Mouse (Mus musculus): ENCODE results near the gene Atp13a3. TPM values are rescaled to one million over a fixed set of nuclear protein-coding genes. Genes with fewer than 3 reads are reported as not detected.

Atp13a3 gene
- total RNA-seq, 2 experiments from 2014 or later: 68.2 to 72.4 TPM

GRCm38 (mm10) chr16:30433148-30433547 lies 27.4 kb upstream of the Atp13a3 start:
- no peak for TF ChIP-seq CTCF (conservative IDR thresholded peaks at IDR 0.05)
- H3K4me3 ChIP-seq: no peak overlapping the region
- DNase-seq (ENCODE audit: low spot score in 2 of 2): no peak
- no peak overlapping the region for H3K27ac ChIP-seq

- no peak overlapping the region for H3K4me3 ChIP-seq
- no peak for TF ChIP-seq CTCF (conservative IDR thresholded peaks at IDR 0.05)
- no peak overlapping the region for H3K27ac ChIP-seq
- no peak for DNase-seq (ENCODE audit: low spot score in 2 of 2)
Measured at GRCm38 (mm10) chr16:30432111-30432510, 26.3 kb upstream of the Atp13a3 start.

GRCm38 (mm10) chr16:30430512-30431088 lies 24.8 kb upstream of the Atp13a3 start:
- DNase-seq (ENCODE audit: low spot score in 2 of 2): no peak
- no peak overlapping the region for H3K4me3 ChIP-seq
- TF ChIP-seq CTCF (conservative IDR thresholded peaks at IDR 0.05): no peak
- no peak overlapping the region for H3K27ac ChIP-seq

- no peak for TF ChIP-seq CTCF (conservative IDR thresholded peaks at IDR 0.05)
Measured at GRCm38 (mm10) chr16:30428753-30429260, 23.0 kb upstream of the Atp13a3 start.

GRCm38 (mm10) chr16:30427466-30427865 lies 21.7 kb upstream of the Atp13a3 start:
- no peak for TF ChIP-seq CTCF (conservative IDR thresholded peaks at IDR 0.05)
- DNase-seq (ENCODE audit: low spot score in 2 of 2): no peak
- no peak overlapping the region for H3K4me3 ChIP-seq

More at GRCm38 (mm10) chr16:30428753-30429260, 23.0 kb upstream of the Atp13a3 start:
- Histone ChIP-seq H3K27ac (no peak overlapping the region), H3K4me3 (no peak overlapping the region)
- no peak for DNase-seq (ENCODE audit: low spot score in 2 of 2)

GRCm38 (mm10) chr16:30427003-30427402 lies 21.2 kb upstream of the Atp13a3 start:
- no peak overlapping the region for H3K4me3 ChIP-seq
- no peak overlapping the region for H3K27ac ChIP-seq
- no peak for DNase-seq (ENCODE audit: low spot score in 2 of 2)
- no peak for TF ChIP-seq CTCF (conservative IDR thresholded peaks at IDR 0.05)

More at GRCm38 (mm10) chr16:30427466-30427865, 21.7 kb upstream of the Atp13a3 start:
- no peak overlapping the region for H3K27ac ChIP-seq

GRCm38 (mm10) chr16:30425980-30426379 lies 20.2 kb upstream of the Atp13a3 start:
- no peak for DNase-seq (ENCODE audit: low spot score in 2 of 2)
- TF ChIP-seq CTCF (conservative IDR thresholded peaks at IDR 0.05): no peak
- H3K27ac ChIP-seq: no peak overlapping the region
- no peak overlapping the region for H3K4me3 ChIP-seq

- no peak overlapping the region for H3K27ac ChIP-seq
- no peak for TF ChIP-seq CTCF (conservative IDR thresholded peaks at IDR 0.05)
- DNase-seq (ENCODE audit: low spot score in 2 of 2): no peak
- no peak overlapping the region for H3K4me3 ChIP-seq
Measured at GRCm38 (mm10) chr16:30424053-30424452, 18.3 kb upstream of the Atp13a3 start.

GRCm38 (mm10) chr16:30416707-30417106 lies 10.9 kb upstream of the Atp13a3 start:
- H3K27ac ChIP-seq: no peak overlapping the region
- H3K4me3 ChIP-seq: no peak overlapping the region
- no peak for TF ChIP-seq CTCF (conservative IDR thresholded peaks at IDR 0.05)
- no peak for DNase-seq (ENCODE audit: low spot score in 2 of 2)

GRCm38 (mm10) chr16:30416284-30416683 lies 10.5 kb upstream of the Atp13a3 start:
- TF ChIP-seq CTCF (conservative IDR thresholded peaks at IDR 0.05): no peak
- Histone ChIP-seq H3K4me3 (no peak overlapping the region), H3K27ac (no peak overlapping the region)
- DNase-seq (ENCODE audit: low spot score in 2 of 2): peak in 1 of 2 experiments; percentile 19

GRCm38 (mm10) chr16:30412680-30413079 lies 6.9 kb upstream of the Atp13a3 start:
- Histone ChIP-seq H3K27ac (no peak overlapping the region), H3K4me3 (no peak overlapping the region)
- no peak for TF ChIP-seq CTCF (conservative IDR thresholded peaks at IDR 0.05)
- DNase-seq (ENCODE audit: low spot score in 2 of 2): no peak

GRCm38 (mm10) chr16:30410914-30411313 lies 5.1 kb upstream of the Atp13a3 start:
- no peak for DNase-seq (ENCODE audit: low spot score in 2 of 2)
- Histone ChIP-seq H3K4me3 (no peak overlapping the region), H3K27ac (no peak overlapping the region)
- TF ChIP-seq CTCF (conservative IDR thresholded peaks at IDR 0.05): no peak

GRCm38 (mm10) chr16:30407513-30407912 lies 1.7 kb upstream of the Atp13a3 start:
- no peak for DNase-seq (ENCODE audit: low spot score in 2 of 2)
- Histone ChIP-seq H3K4me3 (no peak overlapping the region), H3K27ac (no peak overlapping the region)
- no peak for TF ChIP-seq CTCF (conservative IDR thresholded peaks at IDR 0.05)

GRCm38 (mm10) chr16:30403528-30403927 lies 2.2 kb downstream of the Atp13a3 start:
- DNase-seq (ENCODE audit: low spot score in 2 of 2): no peak
- Histone ChIP-seq H3K27ac (no peak overlapping the region), H3K4me3 (no peak overlapping the region)
- TF ChIP-seq CTCF (conservative IDR thresholded peaks at IDR 0.05): no peak
